Mouse (Mus musculus) MEL (cell line): ENCODE data around the gene Kin.

Source experiments
- BHLHE40 ChIP-seq: IDR thresholded peaks from 2 replicates; pipeline ENCODE4 v1.6.1; 2012; ENCODE audit warnings: low read depth, mild to moderate bottlenecking, inconsistent platforms, low read length, improper control_type of control experiment, borderline replicate concordance
- CTCF ChIP-seq, 3 experiments: IDR thresholded peaks in 2 of 3; conservative IDR thresholded peaks in 1 of 3; 2 replicates each; pipeline ENCODE4 v1.5.1; 2011 to 2012; ENCODE audit warnings: low read length in 3 of 3, low read depth in 2 of 3, mild to moderate bottlenecking in 2 of 3, improper control_type of control experiment in 1 of 3, inconsistent platforms in 1 of 3, mixed read lengths in 1 of 3, moderate library complexity in 1 of 3; ENCODE audit not compliant: control insufficient read depth in 1 of 3, insufficient read depth in 1 of 3, poor library complexity in 1 of 3, severe bottlenecking in 1 of 3
- EP300 ChIP-seq, 2 experiments: IDR thresholded peaks; 2 replicates each; pipeline ENCODE4 v1.6.1; 2011; ENCODE audit warnings: improper control_type of control experiment in 2 of 2, low read length in 2 of 2, low read depth in 1 of 2, mild to moderate bottlenecking in 1 of 2
- KAT2A ChIP-seq: conservative IDR thresholded peaks from 2 replicates; pipeline ENCODE4 v1.6.1; 2012; ENCODE audit warnings: low read depth, low read length, improper control_type of control experiment, inconsistent platforms
- MAFK ChIP-seq: IDR thresholded peaks from 2 replicates; pipeline ENCODE4 v1.6.1; 2011; ENCODE audit warnings: low read depth, mild to moderate bottlenecking, low read length, improper control_type of control experiment, borderline replicate concordance
- MAZ ChIP-seq: IDR thresholded peaks from 2 replicates; pipeline ENCODE4 v1.6.1; 2012; ENCODE audit warnings: low read depth, mild to moderate bottlenecking, inconsistent platforms, low read length, improper control_type of control experiment
- NELFE ChIP-seq: IDR thresholded peaks from 2 replicates; pipeline ENCODE4 v1.6.1; 2011; ENCODE audit warnings: low read depth, low read length, improper control_type of control experiment
- POLR2A ChIP-seq, 2 experiments: IDR thresholded peaks; 2 replicates each; pipeline ENCODE4 v1.6.1; 2011 to 2012; ENCODE audit warnings: low read length in 2 of 2, mild to moderate bottlenecking in 2 of 2, control low read depth in 1 of 2, improper control_type of control experiment in 1 of 2, low read depth in 1 of 2, moderate library complexity in 1 of 2; ENCODE audit not compliant: control insufficient read depth in 1 of 2, insufficient read depth in 1 of 2, poor library complexity in 1 of 2
- POLR2AphosphoS2 ChIP-seq: IDR thresholded peaks from 2 replicates; pipeline ENCODE4 v1.6.1; 2011; ENCODE audit warnings: low read length, improper control_type of control experiment
- POLR2AphosphoS5 ChIP-seq: IDR thresholded peaks from 2 replicates; pipeline ENCODE4 v1.6.1; 2012; ENCODE audit warnings: low read depth, borderline replicate concordance, mild to moderate bottlenecking, inconsistent platforms, low read length, moderate library complexity, mixed read lengths
- TBP ChIP-seq: IDR thresholded peaks from 2 replicates; pipeline ENCODE4 v1.8.0; 2011; ENCODE audit warnings: low read depth, low read length, improper control_type of control experiment
- ZC3H11A ChIP-seq: IDR thresholded peaks from 2 replicates; pipeline ENCODE4 v1.6.1; 2012; ENCODE audit warnings: low read depth, mild to moderate bottlenecking, inconsistent platforms, low read length, improper control_type of control experiment

GRCm38 (mm10) chr2:10048461-10048860, 31.9 kb upstream of the Kin start, which contains the start of gene Taf3:
- TF ChIP-seq CTCF (IDR thresholded peaks at IDR 0.05 in 2 of 3, conservative IDR thresholded peaks at IDR 0.05 in 1 of 3; ENCODE audit: control insufficient read depth in 1 of 3, insufficient read depth in 1 of 3, low read depth in 2 of 3, low read length in 3 of 3, poor library complexity in 1 of 3, severe bottlenecking in 1 of 3) (0 out of 6 replicates have a peak, but pooled peaks of 1 of the 3 experiments have one; percentile 15), MAZ (no peak; the same call in 1 of the 2 replicates), KAT2A (no peak; the same call in 1 of the 2 replicates), ZC3H11A (no peak), POLR2A (IDR thresholded peaks at IDR 0.05; ENCODE audit: control insufficient read depth in 1 of 2, insufficient read depth in 1 of 2, low read depth in 1 of 2, low read length in 2 of 2, poor library complexity in 1 of 2) (peak; percentile 73 to 78), EP300 (IDR thresholded peaks at IDR 0.05; ENCODE audit: low read depth in 1 of 2, low read length in 2 of 2) (no peak), MAFK (no peak), NELFE (peak; percentile 52), POLR2AphosphoS5 (no peak), POLR2AphosphoS2 (peak; percentile 60; the same call in 1 of the 2 replicates), TBP (peak; percentile 66; the same call in 1 of the 2 replicates), BHLHE40 (no peak)
